In genomic region chr1:91397927-91398259, GRCm38 (mm10) we compare ENCODE assay signal across 7 mouse cellular contexts. TPM values are rescaled to one million over a fixed set of nuclear protein-coding genes. Genes with fewer than 3 reads are reported as not detected.
A peak's percentile ranks its signal among the peaks of the same experiment; 100 is the strongest.
DNase-seq lines count a peak whose midpoint lies in the region; ATAC-seq and TF ChIP-seq lines count a peak whose summit lies in the region.

No protein-coding gene starts in this region.

- no peak for TF ChIP-seq EP300 in lung, postnatal 0 days (IDR thresholded peaks at IDR 0.05)

- peak overlapping the region; percentile 91 for H3K4me2 ChIP-seq in lung, embryonic 16.5 days (ENCODE audit: low read depth, low read length)
- peak overlapping the region; percentile 72 for H3K4me2 ChIP-seq in hindbrain, embryonic 12.5 days (replicated peaks)
- H3K4me2 ChIP-seq in lung, postnatal 0 days (replicated peaks; ENCODE audit: low read depth, low read length): peak overlapping the region; percentile 70

- H3K4me3 ChIP-seq in lung, embryonic 16.5 days (ENCODE audit: low read length): peak overlapping the region; percentile 86
- H3K4me3 ChIP-seq in cortical plate, adult 2 months (ENCODE audit: insufficient read depth, low read length): peak overlapping the region; percentile 88
- peak overlapping the region; percentile 82 for H3K4me3 ChIP-seq in hindbrain, embryonic 12.5 days
- peak overlapping the region; percentile 69 for H3K4me3 ChIP-seq in lung, postnatal 0 days (ENCODE audit: low read depth, low read length)

- no peak for DNase-seq in lung, postnatal 25 days (ENCODE audit: low spot score)
- no peak for DNase-seq in lung, postnatal 0 days (ENCODE audit: low spot score)
- DNase-seq in c-Kit-positive CD71-positive TER-119-positive erythroid progenitor cells, embryonic 14.5 days (ENCODE audit: low spot score): no peak
- no peak for DNase-seq in urinary bladder, postnatal 14 days (ENCODE audit: low spot score)

- H3K9ac ChIP-seq in lung, embryonic 16.5 days (ENCODE audit: low read length): peak overlapping the region; percentile 85
- peak overlapping the region; percentile 93 for H3K9ac ChIP-seq in hindbrain, embryonic 12.5 days
- H3K9ac ChIP-seq in lung, postnatal 0 days (replicated peaks; ENCODE audit: low read depth): peak overlapping the region; percentile 81

- ATAC-seq in lung, embryonic 16.5 days (ENCODE audit: low read depth): no peak; the same call in 1 of the 2 replicates
- no peak for ATAC-seq in hindbrain, embryonic 12.5 days (ENCODE audit: low FRiP score)
- ATAC-seq in lung, postnatal 0 days: peak; percentile 1; the same call in 1 of the 2 replicates

- H3K27me3 ChIP-seq in lung, embryonic 16.5 days (ENCODE audit: control insufficient read depth, insufficient read depth, low read depth, low read length): no peaks in the 10 kb centered on the region
- no peaks in the 10 kb centered on the region for H3K27me3 ChIP-seq in hindbrain, embryonic 12.5 days
- H3K27me3 ChIP-seq in lung, postnatal 0 days (replicated peaks; ENCODE audit: insufficient read depth, low read length): no peaks in the 10 kb centered on the region

- no peaks in the 10 kb centered on the region for H3K36me3 ChIP-seq in lung, embryonic 16.5 days (ENCODE audit: control insufficient read depth, insufficient read depth, low read length)
- H3K36me3 ChIP-seq in hindbrain, embryonic 12.5 days: peaks cover 14% of the 10 kb centered on the region; the same call in 1 of the 2 replicates
- H3K36me3 ChIP-seq in lung, postnatal 0 days (ENCODE audit: insufficient read depth, low read length): no peaks in the 10 kb centered on the region

- no peak for TF ChIP-seq POLR2A in cortical plate, adult 2 months (IDR thresholded peaks at IDR 0.05; ENCODE audit: extremely low read depth, insufficient read depth, low read length)

- no peaks in the 10 kb centered on the region for H3K9me3 ChIP-seq in lung, embryonic 16.5 days (ENCODE audit: control insufficient read depth, low read length)
- no peaks in the 10 kb centered on the region for H3K9me3 ChIP-seq in hindbrain, embryonic 12.5 days (replicated peaks)
- H3K9me3 ChIP-seq in lung, postnatal 0 days (ENCODE audit: low read length): no peaks in the 10 kb centered on the region

- H3K27ac ChIP-seq in lung, embryonic 16.5 days (ENCODE audit: low read length): peak overlapping the region; percentile 63
- no peak overlapping the region; the same call in 1 of the 2 replicates for H3K27ac ChIP-seq in cortical plate, adult 2 months (ENCODE audit: insufficient read depth, low read length)
- peak overlapping the region; percentile 91 for H3K27ac ChIP-seq in hindbrain, embryonic 12.5 days
- H3K27ac ChIP-seq in lung, postnatal 0 days (ENCODE audit: low read length): peak overlapping the region; percentile 77

- H3K4me1 ChIP-seq in lung, embryonic 16.5 days (replicated peaks; ENCODE audit: control insufficient read depth, insufficient read depth, low read length): peaks cover 12% of the 10 kb centered on the region
- H3K4me1 ChIP-seq in cortical plate, adult 2 months (ENCODE audit: control insufficient read depth, insufficient read depth, low read length): peaks cover 3% of the 10 kb centered on the region
- H3K4me1 ChIP-seq in hindbrain, embryonic 12.5 days: peaks cover 16% of the 10 kb centered on the region
- peaks cover 11% of the 10 kb centered on the region; the same call in 1 of the 2 replicates for H3K4me1 ChIP-seq in lung, postnatal 0 days (ENCODE audit: insufficient read depth, low read depth, low read length)

- under 1% methylated on average over 12 of the region's 12 CpGs for WGBS in lung, embryonic 16.5 days
- WGBS in hindbrain, embryonic 12.5 days: under 1% methylated on average over 12 of the region's 12 CpGs
- WGBS in lung, postnatal 0 days: 1% methylated on average over 12 of the region's 12 CpGs

- TF ChIP-seq CTCF in cortical plate, adult 2 months (IDR thresholded peaks at IDR 0.05; ENCODE audit: extremely low read depth, insufficient read depth, low read length): no peak
- TF ChIP-seq CTCF in lung, postnatal 0 days (IDR thresholded peaks at IDR 0.05): no peak

RNA-seq across cellular contexts. Expression of gene Ilkap, which starts 0.7 kb away (rescaled TPM):
- polyA plus RNA-seq in lung, embryonic 16.5 days (2015; fragmentation: Nextera tagmentation; extraction: Ambion mirVana): 133 and 139 TPM in 2 replicates
- polyA plus RNA-seq in cortical plate, adult 2 months (2012; rRNA removed): 84.0 and 90.3 TPM in 2 replicates
- 147 and 148 TPM in 2 replicates for polyA plus RNA-seq in hindbrain, embryonic 12.5 days (2016; fragmentation: Nextera tagmentation; extraction: Ambion mirVana)
- polyA plus RNA-seq in lung, postnatal 0 days (2015; fragmentation: Nextera tagmentation; extraction: Ambion mirVana): 90.5 and 94.0 TPM in 2 replicates

RNA-seq across cellular contexts. Expression of gene Hes6, which starts 15.9 kb away (rescaled TPM):
- polyA plus RNA-seq in lung, embryonic 16.5 days (2015; fragmentation: Nextera tagmentation; extraction: Ambion mirVana): 73.2 and 77.2 TPM in 2 replicates
- 20.1 and 22.3 TPM in 2 replicates for polyA plus RNA-seq in cortical plate, adult 2 months (2012; rRNA removed)
- polyA plus RNA-seq in hindbrain, embryonic 12.5 days (2016; fragmentation: Nextera tagmentation; extraction: Ambion mirVana): 274 and 304 TPM in 2 replicates
- polyA plus RNA-seq in lung, postnatal 0 days (2015; fragmentation: Nextera tagmentation; extraction: Ambion mirVana): 63.7 and 75.1 TPM in 2 replicates

RNA-seq across cellular contexts. Expression of gene Erfe, which starts 31.7 kb away (rescaled TPM):
- polyA plus RNA-seq in lung, embryonic 16.5 days (2015; fragmentation: Nextera tagmentation; extraction: Ambion mirVana): 1.6 and 2.2 TPM in 2 replicates
- polyA plus RNA-seq in cortical plate, adult 2 months (2012; rRNA removed): 0.90 and 1.3 TPM in 2 replicates
- polyA plus RNA-seq in hindbrain, embryonic 12.5 days (2016; fragmentation: Nextera tagmentation; extraction: Ambion mirVana): 0.49 and 0.90 TPM in 2 replicates
- 0.47 and 0.71 TPM in 2 replicates for polyA plus RNA-seq in lung, postnatal 0 days (2015; fragmentation: Nextera tagmentation; extraction: Ambion mirVana)

RNA-seq across cellular contexts. Expression of gene Klhl30, which starts 47.1 kb away (rescaled TPM):
- polyA plus RNA-seq in lung, embryonic 16.5 days (2015; fragmentation: Nextera tagmentation; extraction: Ambion mirVana): 1.4 and 1.7 TPM in 2 replicates
- polyA plus RNA-seq in cortical plate, adult 2 months (2012; rRNA removed): 0.11 and 0.21 TPM in 2 replicates
- polyA plus RNA-seq in hindbrain, embryonic 12.5 days (2016; fragmentation: Nextera tagmentation; extraction: Ambion mirVana): 0.41 and 0.59 TPM in 2 replicates
- 0.62 and 0.87 TPM in 2 replicates for polyA plus RNA-seq in lung, postnatal 0 days (2015; fragmentation: Nextera tagmentation; extraction: Ambion mirVana)
